Mouse (Mus musculus) c-Kit-positive CD71-negative TER-119-negative erythroid progenitor cells, embryonic 14.5 days (primary cell): Measurements from ENCODE around the gene Fcgbp.
"Not testable (repeated sequence)": the region's sequence is repeated elsewhere in the genome, so short reads cannot be mapped to it uniquely, and the experiment has no call there.

ENCODE experiments used
- DNase-seq: peaks from one replicate; pipeline ENCODE4 v3.0.0-alpha.2; 2013; ENCODE audit warnings: low read depth

Gene Fcgbp

DNA sequence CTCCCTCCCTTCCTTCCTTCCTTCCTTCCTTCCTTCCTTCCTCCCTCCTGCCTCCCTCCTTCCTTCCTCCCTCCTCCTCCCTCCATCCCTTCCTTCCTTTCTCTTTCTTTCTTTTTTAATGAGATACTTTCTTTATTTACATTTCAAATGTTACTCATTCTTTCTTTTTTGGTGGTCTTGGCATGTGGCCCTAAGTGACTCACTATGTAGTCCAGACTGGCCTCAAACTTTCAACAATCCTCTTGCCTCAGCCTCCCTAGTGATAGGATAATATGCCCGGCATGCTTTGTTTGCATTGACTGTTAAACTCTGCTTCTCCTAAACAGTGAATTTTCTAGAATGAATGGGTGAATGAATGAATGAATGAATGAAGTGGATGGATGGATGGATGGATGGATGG, 78.8 kb downstream of the Fcgbp start:
- no peak for DNase-seq

DNA sequence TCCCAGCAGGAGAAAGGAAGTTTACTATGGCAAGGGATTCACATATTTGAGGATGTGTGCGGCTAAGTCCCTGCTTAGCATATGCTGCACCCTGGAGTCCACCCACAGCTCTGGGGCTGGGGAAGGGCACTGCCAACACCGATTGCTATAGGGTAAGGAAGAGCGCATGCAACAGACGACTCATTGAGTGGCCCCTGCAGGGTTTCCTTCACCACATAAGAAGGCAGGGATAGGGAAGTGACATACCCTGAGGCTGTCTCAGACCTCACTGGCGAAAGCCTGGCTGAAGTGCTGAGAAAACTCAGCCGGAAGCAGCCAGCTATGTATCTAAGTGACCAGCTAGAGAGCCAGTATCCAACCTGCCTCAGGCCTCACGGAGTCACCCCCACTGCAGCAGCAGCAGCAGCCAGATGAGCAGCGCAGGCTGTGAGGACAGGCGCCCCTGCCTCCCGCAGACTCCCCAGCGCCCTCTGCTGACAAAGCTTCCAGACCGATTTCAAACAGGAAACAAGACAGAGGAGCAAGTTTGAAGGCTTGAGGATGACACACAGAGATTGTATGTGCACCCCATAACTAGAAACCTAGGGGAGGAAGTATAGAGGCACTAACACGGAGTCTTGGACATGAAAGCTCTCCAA, 80.7 kb downstream of the Fcgbp start:
- DNase-seq: no peak

DNA sequence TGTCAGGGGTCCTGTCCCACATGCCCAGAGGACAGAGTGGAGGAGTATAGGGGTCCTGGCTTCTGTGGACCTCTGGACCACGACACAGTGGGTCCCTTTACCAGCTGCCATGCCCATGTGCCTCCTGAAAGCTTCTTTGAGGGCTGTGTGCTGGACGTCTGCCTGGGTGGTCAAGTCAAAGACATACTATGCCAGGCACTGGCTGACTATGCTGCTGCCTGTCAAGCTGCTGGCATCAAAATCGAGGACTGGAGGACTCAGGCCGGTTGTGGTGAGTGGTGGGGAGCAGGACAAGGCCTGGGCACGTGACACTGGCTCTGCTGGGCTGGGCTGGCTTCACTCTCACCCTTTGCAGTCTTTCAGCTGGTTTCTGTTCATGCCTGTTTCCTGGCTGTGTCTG, 82.6 kb downstream of the Fcgbp start:
- not testable (repeated sequence) for DNase-seq

DNA sequence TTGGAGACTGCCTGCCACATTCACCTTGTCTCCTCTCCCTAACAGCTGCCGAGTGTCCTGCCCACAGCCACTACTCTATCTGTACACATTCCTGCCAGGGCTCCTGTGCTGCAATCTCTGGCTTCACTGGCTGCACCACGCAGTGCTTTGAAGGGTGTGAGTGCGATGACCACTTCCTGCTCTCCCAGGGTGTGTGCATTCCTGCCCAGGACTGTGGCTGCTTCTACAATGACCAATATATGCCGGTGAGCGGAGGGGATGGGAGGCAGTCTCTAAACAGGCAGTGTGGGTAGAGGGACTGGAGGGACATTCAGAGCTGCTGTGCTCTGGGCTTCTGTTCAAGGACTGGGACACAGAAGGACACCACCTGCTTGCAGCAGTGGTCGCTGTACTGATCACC, 88.3 kb downstream of the Fcgbp start:
- no peak for DNase-seq

DNA sequence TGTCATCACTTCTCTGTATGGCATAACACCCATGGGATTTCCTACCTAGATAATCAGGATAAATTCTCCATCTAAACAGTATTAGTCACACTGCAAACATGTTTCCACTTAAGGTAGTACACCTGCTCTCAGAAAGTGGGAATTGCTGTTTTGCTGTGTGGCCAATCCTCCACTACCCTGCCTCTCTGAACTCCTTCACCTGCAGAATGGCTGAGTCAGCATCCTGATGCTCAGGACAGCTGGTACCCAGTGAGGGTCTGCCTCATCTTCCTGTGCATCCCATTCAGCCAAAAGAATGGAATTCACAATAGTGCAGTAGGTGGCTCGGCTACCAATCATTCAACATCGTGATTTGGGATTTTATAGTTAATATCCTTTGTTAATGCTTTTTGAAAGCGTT, 88.9 kb downstream of the Fcgbp start:
- DNase-seq: no peak

DNA sequence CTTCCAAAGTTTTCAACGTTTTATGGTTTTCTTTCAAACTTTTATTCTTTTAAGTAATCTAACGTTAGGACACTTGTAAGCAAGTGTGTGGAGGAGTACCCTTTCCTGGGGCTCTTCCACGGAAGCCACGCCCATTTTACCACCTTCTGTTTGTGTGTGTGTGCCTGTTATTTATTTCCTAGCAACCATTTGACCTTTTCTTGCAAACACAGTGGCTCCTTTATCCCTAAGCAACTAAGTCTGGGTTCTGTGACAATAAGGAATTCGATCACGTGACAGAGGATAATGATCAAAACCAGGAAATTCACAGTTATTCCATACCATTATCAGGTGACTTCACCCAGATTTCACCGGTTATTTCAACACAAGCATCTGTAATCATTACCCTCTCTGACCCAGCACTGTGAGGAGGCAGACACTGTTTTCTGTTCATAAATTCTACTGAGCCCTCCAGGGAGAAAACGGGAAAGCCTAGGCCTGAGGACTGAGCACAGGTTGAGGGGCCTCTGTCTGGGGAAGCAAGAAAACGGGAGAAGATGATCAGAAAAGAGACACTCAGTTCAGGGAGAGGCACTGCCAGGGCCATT, 90.2 kb downstream of the Fcgbp start:
- DNase-seq: no peak

DNA sequence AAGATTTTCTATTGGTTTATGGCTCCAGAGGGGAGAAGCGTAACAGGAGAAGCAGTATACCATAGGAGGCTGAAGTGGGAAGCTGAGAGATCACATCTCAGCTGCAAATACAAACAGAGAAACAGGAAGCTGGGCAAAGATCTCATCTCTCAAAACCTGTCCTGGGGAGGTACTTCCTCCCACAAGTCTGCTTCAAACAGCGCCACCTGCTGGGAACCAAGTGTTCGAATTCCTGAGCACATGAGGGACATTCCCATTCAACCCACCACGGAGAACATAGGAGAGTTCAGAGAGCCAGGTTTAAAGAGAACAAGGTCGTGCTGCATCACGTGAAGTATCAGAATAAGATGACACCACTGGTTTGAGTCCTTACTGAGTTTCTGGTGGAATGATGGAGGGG, 94.4 kb downstream of the Fcgbp start:
- no peak for DNase-seq

DNA sequence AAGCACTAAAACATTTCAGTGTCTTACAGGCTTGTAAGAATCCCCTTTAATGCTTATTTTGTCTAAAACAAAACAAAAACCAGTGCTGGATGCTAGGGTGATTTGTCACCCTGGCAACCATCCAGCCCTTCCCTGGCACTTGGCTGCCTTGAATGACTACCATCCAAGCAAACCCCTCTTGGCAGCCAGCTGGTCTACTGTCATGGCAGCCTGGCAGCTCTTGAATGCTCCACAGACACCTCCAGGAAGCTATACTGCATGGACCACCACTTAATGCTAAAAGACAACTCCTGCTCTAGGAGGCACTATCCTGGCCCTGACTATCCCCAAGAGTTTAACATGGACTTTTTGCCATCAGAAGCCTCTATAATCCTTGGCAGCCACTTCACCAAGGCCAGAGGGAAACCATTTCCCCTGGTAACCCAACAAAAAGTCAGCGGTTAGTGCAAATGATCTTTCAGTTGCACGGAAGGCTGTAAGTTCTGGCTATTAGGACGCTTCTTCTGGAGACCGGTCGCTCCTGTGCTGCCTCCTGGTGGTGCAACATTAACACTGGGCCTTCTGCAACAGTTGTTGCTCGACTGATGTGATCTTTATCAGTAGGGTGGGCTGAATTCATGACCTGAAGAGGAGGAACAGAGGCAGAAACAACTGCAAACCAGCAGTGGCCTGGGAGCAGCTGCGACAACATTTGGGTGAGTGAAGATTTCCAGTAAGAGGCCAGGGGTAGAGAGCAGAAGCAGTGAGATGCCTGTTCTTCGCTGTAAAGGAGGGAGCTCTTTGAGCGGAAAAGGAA, 97.5 kb downstream of the Fcgbp start:
- peak; percentile 65 for DNase-seq

DNA sequence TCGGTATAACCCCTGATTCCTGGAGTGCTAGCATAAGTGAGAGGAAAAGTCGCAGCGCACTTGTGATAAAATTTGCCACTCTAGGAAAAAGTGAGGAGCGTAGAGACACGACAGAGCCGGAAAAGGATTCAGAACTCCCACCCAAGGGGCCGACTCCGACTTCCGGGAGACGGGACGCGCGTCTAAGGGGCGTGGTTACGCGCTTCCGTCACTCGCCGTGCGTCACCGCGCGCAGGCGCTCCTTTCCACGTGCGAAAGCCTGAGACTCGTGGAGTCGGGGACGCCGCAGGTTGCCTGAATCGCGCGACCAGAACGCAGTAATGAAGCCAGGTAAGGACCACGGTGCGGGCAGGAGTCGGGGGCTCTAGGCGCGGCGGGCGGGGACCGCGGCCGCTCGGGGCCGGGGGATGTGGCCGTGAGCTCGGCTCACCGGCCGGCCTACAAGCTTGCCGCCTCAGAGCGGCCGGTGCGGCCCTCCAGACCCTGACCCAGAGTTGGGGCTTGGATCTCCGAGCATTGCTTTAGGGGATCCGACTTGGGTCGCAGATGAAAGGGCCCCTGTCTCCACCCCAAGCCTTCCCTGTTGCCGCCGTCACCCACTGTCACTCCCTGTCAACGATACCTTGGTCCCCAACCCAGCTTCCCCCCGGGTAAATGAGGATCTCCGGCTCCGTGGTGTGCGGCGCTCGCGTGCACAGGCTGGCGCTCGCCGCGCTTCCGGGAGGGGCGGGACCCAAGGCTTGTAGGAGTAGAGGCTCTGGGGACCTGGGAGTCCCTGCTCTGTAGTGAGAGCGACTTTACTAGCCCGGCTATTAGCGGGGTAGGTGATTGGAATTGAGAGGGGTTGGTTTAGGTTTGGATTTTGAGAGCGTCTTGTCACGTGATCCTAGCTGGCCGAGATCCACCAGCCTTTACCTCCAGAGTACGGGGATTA, 98.7 kb downstream of the Fcgbp start, which contains the start of gene Fbl:
Gene Fbl, plus strand, starts transcription at position 222 of the 934 bp plus-strand sequence.
- peak; percentile 86 for DNase-seq
